Mouse (Mus musculus): ENCODE measurements around the gene Bhlhe41. TPM values are rescaled to one million over a fixed set of nuclear protein-coding genes. Genes with fewer than 3 reads are reported as not detected.

Gene Bhlhe41
- polyA plus RNA-seq (2014; fragmentation: Illumina TruSeq; extraction: RNeasy Lipid Tissue Mini Kit (QIAGEN cat#74804); ENCODE audit: low read depth, low replicate concordance), result 0.08 TPM

DNA sequence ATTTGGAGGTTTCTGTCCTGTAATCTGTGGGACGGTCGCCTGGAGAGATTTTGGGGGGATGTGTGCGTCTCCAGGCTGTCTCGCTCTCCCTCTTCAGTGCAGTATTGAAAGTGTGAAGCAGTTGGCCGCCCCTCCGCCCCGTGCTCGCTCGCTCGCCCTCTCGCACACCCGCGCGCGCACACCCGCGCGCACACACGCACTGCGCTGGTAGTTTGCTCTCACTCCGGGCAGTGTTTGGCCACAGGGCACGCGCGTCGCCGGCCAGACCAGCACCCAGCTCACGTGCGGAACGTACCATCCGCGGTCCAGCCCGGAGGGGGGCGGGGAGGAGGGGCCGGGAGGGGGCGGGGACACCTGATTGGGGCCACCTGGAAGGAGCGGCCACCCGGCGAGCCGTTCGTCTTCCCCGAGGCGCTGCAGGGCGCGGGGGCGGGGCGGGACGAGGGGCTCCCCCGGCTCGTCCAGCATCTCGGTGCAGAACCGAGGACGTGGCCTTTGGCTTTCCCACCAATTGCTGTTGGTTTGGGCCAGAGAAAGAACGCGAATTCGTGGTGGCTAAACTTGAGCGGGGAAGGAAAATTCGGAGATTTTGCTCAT lies at the start of gene Bhlhe41:
Gene Bhlhe41 (minus strand): TSS at position 270 of the 597 bp plus-strand sequence.

Other genes starting within 250 kb of the Bhlhe41 start
- not detected for gene Tuba3b, start 249.8 kb downstream of the Bhlhe41 start, polyA plus RNA-seq (2014; fragmentation: Illumina TruSeq; extraction: RNeasy Lipid Tissue Mini Kit (QIAGEN cat#74804); ENCODE audit: low read depth, low replicate concordance)
- gene Rassf8, start 118.8 kb downstream of the Bhlhe41 start, polyA plus RNA-seq (2014; fragmentation: Illumina TruSeq; extraction: RNeasy Lipid Tissue Mini Kit (QIAGEN cat#74804); ENCODE audit: low read depth, low replicate concordance), result 23.7 TPM
- 0.93 TPM for gene Sspn, start 66.1 kb upstream of the Bhlhe41 start, polyA plus RNA-seq (2014; fragmentation: Illumina TruSeq; extraction: RNeasy Lipid Tissue Mini Kit (QIAGEN cat#74804); ENCODE audit: low read depth, low replicate concordance)

All from liver, adult 10 weeks (tissue).